Mouse (Mus musculus) heart, adult 2 months (tissue): ENCODE measurements around the gene Limch1. TPM values are rescaled to one million over a fixed set of nuclear protein-coding genes. Genes with fewer than 3 reads are reported as not detected.

Experiments
- DNase-seq, 2 experiments: peaks; one replicate each; pipeline ENCODE4 v3.0.0; 2021
- H3K27ac ChIP-seq: fragments of 200-600 bp; 2 replicates; pipeline ENCODE4 v1.8.1; 2022
- H3K27me3 ChIP-seq: fragments of 200-500 bp; 2 replicates; pipeline ENCODE4 v1.6.1; 2012; ENCODE audit warnings: mild to moderate bottlenecking, low read length, inconsistent platforms, mixed read lengths; ENCODE audit not compliant: control insufficient read depth, insufficient read depth
- H3K36me3 ChIP-seq: fragments of 200-500 bp; 2 replicates; pipeline ENCODE4 v1.6.1; 2012; ENCODE audit warnings: low read length, inconsistent platforms; ENCODE audit not compliant: control insufficient read depth, insufficient read depth
- H3K4me1 ChIP-seq: fragments of 200-500 bp; 2 replicates; pipeline ENCODE4 v1.6.1; 2011; ENCODE audit warnings: low read length; ENCODE audit not compliant: control insufficient read depth, insufficient read depth
- H3K4me3 ChIP-seq: fragments of 200-600 bp; 2 replicates; pipeline ENCODE4 v1.8.1; 2022
- H3K79me2 ChIP-seq: fragments of 200-500 bp; replicated peaks from 2 replicates; pipeline ENCODE4 v1.6.1; 2012; ENCODE audit warnings: mild to moderate bottlenecking, inconsistent platforms, low read length, moderate library complexity, mixed read lengths; ENCODE audit not compliant: control insufficient read depth, insufficient read depth
- H3K9ac ChIP-seq: fragments of 200-500 bp; 2 replicates; pipeline ENCODE4 v1.6.1; 2012; ENCODE audit warnings: low read depth, mild to moderate bottlenecking, control low read depth, inconsistent platforms, low read length, mixed read lengths
- CTCF ChIP-seq: fragments of 200-600 bp; IDR thresholded peaks from 2 replicates; pipeline ENCODE4 v1.8.1; 2022; ENCODE audit warnings: antibody characterized with exemption, mild to moderate bottlenecking, moderate library complexity
- EP300 ChIP-seq: fragments of 200-500 bp; IDR thresholded peaks from 2 replicates; pipeline ENCODE4 v1.6.1; 2011; ENCODE audit warnings: low read depth, low read length, control low read depth; ENCODE audit not compliant: insufficient read depth
- POLR2A ChIP-seq: fragments of 200-500 bp; IDR thresholded peaks from 2 replicates; pipeline ENCODE4 v1.6.1; 2011; ENCODE audit warnings: mild to moderate bottlenecking, low read depth, low read length, control low read depth; ENCODE audit not compliant: insufficient read depth
- WGBS: fragments of 180-500 bp; shearing (Covaris S2); methylation state at CpG from one replicate; pipeline ENCODE4 v1.1.7; 2018; 5-methylcytosine and 5-hydroxymethylcytosine counted together
- intact Hi-C: fragments of 180-260 bp; cut with DNase I; formaldehyde crosslinking; loops from one replicate; pipeline ENCODE4 v1.15.1; 2025
- polyA plus RNA-seq: library from polyadenylated mRNA; depleted of rRNA; stranded (reverse); fragments of >200 nt; gene quantifications from 2 replicates; pipeline ENCODE4 v1.2.3, GENCODE M21; 2012
- total RNA-seq, 2 experiments: library from RNA; stranded (reverse); gene quantifications; 2 replicates each; pipeline ENCODE4 v1.2.3; 2021

Gene Limch1
- total and polyA plus RNA-seq, 3 experiments: 60.2 to 277 (median 230) TPM

GRCm38 (mm10) chr5:66806335-66806734 is 60.7 kb downstream of the Limch1 start:
- WGBS: 88% methylated on average over 7 of the region's 7 CpGs
- H3K9ac ChIP-seq: no peak overlapping the region
- peaks cover 6% of the 10 kb centered on the region; the same call in 1 of the 2 replicates for H3K36me3 ChIP-seq
- intact Hi-C loops: loop anchor here (2.0 kb wide), 1 partner anchor 36 kb away; no protein-coding TSS in a partner anchor
- TF ChIP-seq EP300 (no peak), POLR2A (no peak), CTCF (no peak)
- no peak for DNase-seq
- no peak overlapping the region for H3K4me3 ChIP-seq
- H3K4me1 ChIP-seq: peaks cover 18% of the 10 kb centered on the region
- H3K27me3 ChIP-seq: no peaks in the 10 kb centered on the region
- peaks cover 2% of the 10 kb centered on the region; the same call in 1 of the 2 replicates for H3K79me2 ChIP-seq
- no peak overlapping the region for H3K27ac ChIP-seq

GRCm38 (mm10) chr5:66807737-66808136 is 62.1 kb downstream of the Limch1 start:
- Histone ChIP-seq H3K4me1 (peaks cover 12% of the 10 kb centered on the region; the same call in 1 of the 2 replicates), H3K27me3 (no peaks in the 10 kb centered on the region), H3K9ac (no peak overlapping the region), H3K4me3 (no peak overlapping the region), H3K79me2 (no peaks in the 10 kb centered on the region; the same call in 1 of the 2 replicates), H3K36me3 (peaks cover 6% of the 10 kb centered on the region; the same call in 1 of the 2 replicates), H3K27ac (no peak overlapping the region)
- intact Hi-C loops: loop anchor here (2.0 kb wide), 1 partner anchor 35 kb away; no protein-coding TSS in a partner anchor
- DNase-seq: no peak
- no peak for TF ChIP-seq CTCF
- no peak for TF ChIP-seq EP300
- no peak for TF ChIP-seq POLR2A
- 79% methylated on average over 6 of the region's 6 CpGs for WGBS

GRCm38 (mm10) chr5:66809016-66809570 is 63.5 kb downstream of the Limch1 start:
- TF ChIP-seq CTCF (no peak), POLR2A (no peak), EP300 (no peak)
- Histone ChIP-seq H3K4me3 (no peak overlapping the region), H3K4me1 (peaks cover 10% of the 10 kb centered on the region; the same call in 1 of the 2 replicates), H3K9ac (no peak overlapping the region), H3K27ac (peak overlapping the region; percentile 69), H3K27me3 (no peaks in the 10 kb centered on the region), H3K36me3 (peaks cover 6% of the 10 kb centered on the region; the same call in 1 of the 2 replicates), H3K79me2 (no peaks in the 10 kb centered on the region; the same call in 1 of the 2 replicates)
- intact Hi-C loops: no loop called here
- WGBS: 59% methylated on average over 9 of the region's 9 CpGs
- no peak for DNase-seq

- Histone ChIP-seq H3K9ac (no peak overlapping the region), H3K4me3 (no peak overlapping the region), H3K27me3 (no peaks in the 10 kb centered on the region), H3K4me1 (peaks cover 8% of the 10 kb centered on the region; the same call in 1 of the 2 replicates), H3K27ac (no peak overlapping the region; the same call in 1 of the 2 replicates), H3K79me2 (no peaks in the 10 kb centered on the region; the same call in 1 of the 2 replicates), H3K36me3 (peaks cover 6% of the 10 kb centered on the region; the same call in 1 of the 2 replicates)
- TF ChIP-seq CTCF (no peak), POLR2A (no peak), EP300 (no peak)
- intact Hi-C loops: no loop called here
- 48% methylated on average over 2 of the region's 2 CpGs for WGBS
- DNase-seq: no peak
Observed at GRCm38 (mm10) chr5:66810396-66810795, 64.8 kb downstream of the Limch1 start.

GRCm38 (mm10) chr5:66814674-66815073 is 69.0 kb downstream of the Limch1 start:
- intact Hi-C loops: no loop called here
- 90% methylated on average over 3 of the region's 3 CpGs for WGBS
- DNase-seq: no peak
- Histone ChIP-seq H3K9ac (no peak overlapping the region), H3K4me1 (no peaks in the 10 kb centered on the region), H3K27ac (no peak overlapping the region), H3K79me2 (no peaks in the 10 kb centered on the region; the same call in 1 of the 2 replicates), H3K4me3 (no peak overlapping the region), H3K36me3 (no peaks in the 10 kb centered on the region), H3K27me3 (no peaks in the 10 kb centered on the region)
- TF ChIP-seq CTCF (no peak), POLR2A (no peak), EP300 (no peak)

GRCm38 (mm10) chr5:66815877-66816276 is 70.2 kb downstream of the Limch1 start:
- no peak for DNase-seq
- intact Hi-C loops: no loop called here
- no peaks in the 10 kb centered on the region for H3K36me3 ChIP-seq
- no peak overlapping the region for H3K9ac ChIP-seq
- WGBS: 39% methylated on average over 6 of the region's 6 CpGs
- H3K27me3 ChIP-seq: no peaks in the 10 kb centered on the region
- H3K4me1 ChIP-seq: no peaks in the 10 kb centered on the region
- no peak overlapping the region for H3K27ac ChIP-seq
- no peaks in the 10 kb centered on the region; the same call in 1 of the 2 replicates for H3K79me2 ChIP-seq
- H3K4me3 ChIP-seq: no peak overlapping the region
- TF ChIP-seq CTCF: no peak
- TF ChIP-seq EP300: no peak
- TF ChIP-seq POLR2A: no peak
